Mouse (Mus musculus): Measurements from ENCODE around the gene Spata20.
A peak's percentile ranks its signal among the peaks of the same experiment; 100 is the strongest.

Spata20 gene

GRCm38 (mm10) chr11:94451091-94451773, 34.7 kb downstream of the Spata20 start:
- no peak for DNase-seq (ENCODE audit: low spot score)

GRCm38 (mm10) chr11:94449886-94450285, 36.1 kb downstream of the Spata20 start:
- DNase-seq (ENCODE audit: low spot score): no peak

- DNase-seq (ENCODE audit: low spot score): no peak
These were observed 36.7 kb downstream of the Spata20 start for GRCm38 (mm10) chr11:94449239-94449638.

GRCm38 (mm10) chr11:94447017-94447416, 39.0 kb downstream of the Spata20 start:
- DNase-seq (ENCODE audit: low spot score): peak; percentile 63

- DNase-seq (ENCODE audit: low spot score): no peak
These were observed 40.7 kb downstream of the Spata20 start for GRCm38 (mm10) chr11:94445300-94445699.

GRCm38 (mm10) chr11:94444829-94445228, 41.1 kb downstream of the Spata20 start:
- DNase-seq (ENCODE audit: low spot score): no peak

GRCm38 (mm10) chr11:94441752-94442151, 44.2 kb downstream of the Spata20 start:
- DNase-seq (ENCODE audit: low spot score): no peak

GRCm38 (mm10) chr11:94441122-94441521, 44.9 kb downstream of the Spata20 start:
- DNase-seq (ENCODE audit: low spot score): peak; percentile 54

GRCm38 (mm10) chr11:94440421-94440820, 45.6 kb downstream of the Spata20 start:
- no peak for DNase-seq (ENCODE audit: low spot score)

GRCm38 (mm10) chr11:94429011-94429651, 56.8 kb downstream of the Spata20 start:
- peak; percentile 64 for DNase-seq (ENCODE audit: low spot score)
